Mouse (Mus musculus) retina, adult 2 months (tissue): ENCODE measurements around the gene Alox8.

ENCODE experiments used
- DNase-seq: peaks from one replicate; pipeline ENCODE4 v3.0.0-alpha.2; 2012; ENCODE audit warnings: low read depth, low spot score

Gene Alox8

GRCm38 (mm10) chr11:69197743-69198142, at the start of gene Alox8:
Gene Alox8, minus strand, starts transcription at chr11:69197843.
- no peak for DNase-seq

GRCm38 (mm10) chr11:69245643-69246042, 48.0 kb upstream of the Alox8 start:
- peak; percentile 65 for DNase-seq

- DNase-seq: peak; percentile 62
Measured at GRCm38 (mm10) chr11:69244911-69245310, 47.3 kb upstream of the Alox8 start.

- peak; percentile 89 for DNase-seq
Measured at GRCm38 (mm10) chr11:69236926-69237260, 39.2 kb upstream of the Alox8 start, which contains the start of gene Gucy2e. Gene Gucy2e, minus strand, starts transcription at chr11:69237036.

- DNase-seq: no peak
Measured at GRCm38 (mm10) chr11:69236061-69236925, 38.6 kb upstream of the Alox8 start.

- peak; percentile 75 for DNase-seq
Measured at GRCm38 (mm10) chr11:69235285-69236060, 37.8 kb upstream of the Alox8 start.

GRCm38 (mm10) chr11:69233141-69233540, 35.5 kb upstream of the Alox8 start:
- no peak for DNase-seq

GRCm38 (mm10) chr11:69230420-69230819, 32.8 kb upstream of the Alox8 start:
- no peak for DNase-seq

GRCm38 (mm10) chr11:69225715-69226114, 28.1 kb upstream of the Alox8 start:
- DNase-seq: no peak

- DNase-seq: no peak
Measured at GRCm38 (mm10) chr11:69223101-69223500, 25.5 kb upstream of the Alox8 start.

GRCm38 (mm10) chr11:69221070-69221469, 23.4 kb upstream of the Alox8 start:
- no peak for DNase-seq

GRCm38 (mm10) chr11:69218661-69219060, 21.0 kb upstream of the Alox8 start:
- DNase-seq: no peak

GRCm38 (mm10) chr11:69217411-69217810, 19.8 kb upstream of the Alox8 start:
- DNase-seq: no peak

GRCm38 (mm10) chr11:69211431-69211830, 13.8 kb upstream of the Alox8 start:
- DNase-seq: peak; percentile 46

GRCm38 (mm10) chr11:69202469-69203230, 5.0 kb upstream of the Alox8 start:
- no peak for DNase-seq

GRCm38 (mm10) chr11:69200231-69200630, 2.6 kb upstream of the Alox8 start:
- DNase-seq: no peak

GRCm38 (mm10) chr11:69199251-69199650, 1.6 kb upstream of the Alox8 start:
- no peak for DNase-seq

GRCm38 (mm10) chr11:69197194-69197593, 449 bp downstream of the Alox8 start:
- no peak for DNase-seq

GRCm38 (mm10) chr11:69196766-69197165, 877 bp downstream of the Alox8 start:
- DNase-seq: peak; percentile 30

GRCm38 (mm10) chr11:69192840-69193239, 4.8 kb downstream of the Alox8 start:
- peak; percentile 26 for DNase-seq

GRCm38 (mm10) chr11:69185936-69186335, 11.7 kb downstream of the Alox8 start:
- DNase-seq: no peak

- DNase-seq: no peak
Measured at GRCm38 (mm10) chr11:69185031-69185430, 12.6 kb downstream of the Alox8 start.
